ENCODE assay signal across 27 mouse cellular contexts in genomic region chr1:181403056-181403455, GRCm38 (mm10). TPM values are rescaled to one million over a fixed set of nuclear protein-coding genes. Genes with fewer than 3 reads are reported as not detected.
DNase-seq lines count a peak whose midpoint lies in the region; ATAC-seq and TF ChIP-seq lines count a peak whose summit lies in the region.
"Had no signal": no experiment of that assay in that cellular context is flagged by ENCODE, and none has a peak within 500 bp of the region (broad histone marks: within the 10 kb centered on the region; RNA-seq: fewer than 3 reads in every experiment).

No protein-coding gene starts in this region.

- H3K4me1 ChIP-seq in thymus, adult 2 months (replicated peaks; ENCODE audit: control insufficient read depth, insufficient read depth, low read length): no peaks in the 10 kb centered on the region
- H3K4me1 ChIP-seq: heart, embryonic 12.5 days; heart, embryonic 15.5 days; intestine, embryonic 15.5 days had no signal

- no peak overlapping the region for H3K4me3 ChIP-seq in thymus, adult 2 months (ENCODE audit: control insufficient read depth, insufficient read depth, low read length)
- H3K4me3 ChIP-seq: forebrain, embryonic 12.5 days; forebrain, embryonic 15.5 days; heart, adult 2 months; heart, embryonic 12.5 days; heart, embryonic 15.5 days; hindbrain, embryonic 10.5 days; hindbrain, embryonic 13.5 days; intestine, embryonic 15.5 days had no signal

- TF ChIP-seq CTCF in thymus, adult 2 months (IDR thresholded peaks at IDR 0.05; ENCODE audit: borderline replicate concordance, control insufficient read depth, extremely low read depth, insufficient read depth, low read length, poor library complexity): no peak

- H3K36me3 ChIP-seq in thymus, adult 2 months (ENCODE audit: control insufficient read depth, insufficient read depth, low read length): no peaks in the 10 kb centered on the region
- H3K36me3 ChIP-seq: forebrain, embryonic 12.5 days; forebrain, embryonic 15.5 days; heart, embryonic 12.5 days; heart, embryonic 15.5 days; hindbrain, embryonic 10.5 days; hindbrain, embryonic 13.5 days; intestine, embryonic 15.5 days had no signal

- DNase-seq in cerebellum, adult 8-10 months: no peak
- DNase-seq in cerebellum, adult 18-20 months: peak; percentile 34 to 38
- DNase-seq in cerebellum, postnatal 14 days: peak; percentile 44 to 59
- no peak for DNase-seq in thymus, postnatal 36 days
- no peak for DNase-seq in thymus, adult 2 months
- no peak for DNase-seq in kidney, adult 8-10 months
- DNase-seq: adrenal gland, adult 8-10 months; adrenal gland, postnatal 36 days; gastrocnemius, postnatal 10 days; gastrocnemius, postnatal 36 days; heart, adult 2 months; heart, postnatal 10 days; heart, postnatal 36 days; kidney, adult 11 months; kidney, adult 9 months had no signal

- no peak for TF ChIP-seq POLR2A in thymus, adult 2 months (IDR thresholded peaks at IDR 0.05; ENCODE audit: control insufficient read depth, extremely low read depth, insufficient read depth, low read length, poor library complexity)

- peak; percentile 36; the same call in 1 of the 2 replicates for ATAC-seq in cerebellum, adult (ENCODE audit: insufficient number of reproducible peaks, low FRiP score, low TSS enrichment)
- ATAC-seq in erythroblast, adult 5-6 weeks (replicated peaks; ENCODE audit: low FRiP score, poor library complexity, severe bottlenecking): 0 out of 2 replicates have a peak, but pooled peaks have one; percentile 41
- ATAC-seq: activated CD4-positive, CD25-positive, alpha-beta regulatory T cell, adult 4 months; forebrain, embryonic 15.5 days; hindbrain, embryonic 16.5 days; intestine, embryonic 15.5 days had no signal

- 95% methylated on average over 7 of the region's 7 CpGs for WGBS in thymus, adult 2 months

- H3K27ac ChIP-seq in thymus, adult 2 months (ENCODE audit: control insufficient read depth, insufficient read depth, low read length): no peak overlapping the region
- H3K27ac ChIP-seq: forebrain, embryonic 12.5 days; forebrain, embryonic 15.5 days; heart, adult 2 months; heart, embryonic 15.5 days; hindbrain, embryonic 10.5 days; hindbrain, embryonic 13.5 days; intestine, embryonic 15.5 days had no signal

- no peaks in the 10 kb centered on the region for H3K27me3 ChIP-seq in thymus, adult 2 months (ENCODE audit: control insufficient read depth, insufficient read depth, low read length)
- H3K27me3 ChIP-seq: forebrain, embryonic 12.5 days; forebrain, embryonic 15.5 days; heart, embryonic 15.5 days; hindbrain, embryonic 13.5 days; intestine, embryonic 15.5 days had no signal

RNA-seq across cellular contexts. Expression of gene Cnih3, which starts 50.6 kb away (rescaled TPM):
- total RNA-seq in erythroblast, adult 5-6 weeks (2015; ENCODE audit: low replicate concordance): not detected in 2 replicates
- not detected in 2 replicates for total RNA-seq in erythroblast, adult 5-6 weeks (2017; ENCODE audit: low replicate concordance)
- polyA plus RNA-seq in thymus, adult 2 months (2012; rRNA removed): not detected in 2 replicates
- total RNA-seq: adrenal gland, postnatal 36 days; gastrocnemius, postnatal 36 days; granulocyte monocyte progenitor cell, adult 5-6 weeks; heart, adult 2 months; heart, postnatal 10 days; heart, postnatal 36 days had no signal
- polyA plus RNA-seq: activated CD4-positive, CD25-positive, alpha-beta regulatory T cell, adult 4 months had no signal

Comparison
In these comparisons a context has a peak if more than half of its experiments do, and no peak if none do; other contexts are left out.
1. DNase-seq: peak in cerebellum, adult 18-20 months (2 of 2) and cerebellum, postnatal 14 days (2 of 2); none in cerebellum, adult 8-10 months (single experiment), thymus, postnatal 36 days (0 of 2), thymus, adult 2 months (single experiment) and kidney, adult 8-10 months (0 of 2).